Mouse (Mus musculus) heart, embryonic 11.5 days (tissue): ENCODE data around the gene Cdhr4. TPM values are rescaled to one million over a fixed set of nuclear protein-coding genes. Genes with fewer than 3 reads are reported as not detected.

Source experiments
- ATAC-seq: fragments of 200-750 bp; cut with Nextera tagmentation; replicated peaks from 2 replicates; pipeline ENCODE4 v1.8.0; 2017; ENCODE audit warnings: moderate library complexity; ENCODE audit not compliant: insufficient number of reproducible peaks, low FRiP score, low TSS enrichment
- H3K27ac ChIP-seq: fragments of 300-500 bp; sonication (generic); 2 replicates; pipeline ENCODE4 v1.5.1; 2014; ENCODE audit warnings: mild to moderate bottlenecking, low read depth, low read length
- H3K27me3 ChIP-seq: fragments of 300-500 bp; sonication (generic); 2 replicates; pipeline ENCODE4 v1.6.1; 2014; ENCODE audit warnings: mild to moderate bottlenecking, low read length, mixed read lengths; ENCODE audit not compliant: control insufficient read depth, insufficient read depth
- H3K36me3 ChIP-seq: fragments of 300-500 bp; sonication (generic); 2 replicates; pipeline ENCODE4 v1.6.1; 2014; ENCODE audit warnings: mild to moderate bottlenecking, low read length, moderate library complexity, mixed read lengths; ENCODE audit not compliant: control insufficient read depth, insufficient read depth
- H3K4me1 ChIP-seq: fragments of 300-500 bp; sonication (generic); 2 replicates; pipeline ENCODE4 v1.6.1; 2014; ENCODE audit warnings: low read length; ENCODE audit not compliant: control insufficient read depth, insufficient read depth
- H3K4me2 ChIP-seq: fragments of 300-500 bp; sonication (generic); 2 replicates; pipeline ENCODE4 v1.6.1; 2014; ENCODE audit warnings: mild to moderate bottlenecking, moderate library complexity
- H3K4me3 ChIP-seq: fragments of 300-500 bp; sonication (generic); 2 replicates; pipeline ENCODE4 v1.5.1; 2014; ENCODE audit warnings: low read depth, low read length
- H3K9ac ChIP-seq: fragments of 300-500 bp; sonication (generic); 2 replicates; pipeline ENCODE4 v1.6.1; 2014; ENCODE audit warnings: mild to moderate bottlenecking, low read depth, low read length, moderate library complexity
- H3K9me3 ChIP-seq: fragments of 300-500 bp; sonication (generic); replicated peaks from 2 replicates; pipeline ENCODE4 v1.6.1; 2016; ENCODE audit warnings: low read length; ENCODE audit not compliant: control insufficient read depth
- WGBS: fragments of 180-500 bp; shearing (Covaris S2); extraction: QIAGEN DNeasy Blood & Tissue Kit; methylation state at CpG from one replicate; pipeline ENCODE4 v1.1.7; 2014; ENCODE audit not compliant: insufficient replicate concordance; 5-methylcytosine and 5-hydroxymethylcytosine counted together
- polyA plus RNA-seq: library from polyadenylated mRNA; unstranded; fragments of >200 nt; fragmentation: Nextera tagmentation; extraction: Ambion mirVana; gene quantifications from 2 replicates; pipeline ENCODE4 v1.2.1, GENCODE M21; 2014

Gene Cdhr4
- polyA plus RNA-seq, 1 experiment from 2014 or later = 7.0 TPM

DNA sequence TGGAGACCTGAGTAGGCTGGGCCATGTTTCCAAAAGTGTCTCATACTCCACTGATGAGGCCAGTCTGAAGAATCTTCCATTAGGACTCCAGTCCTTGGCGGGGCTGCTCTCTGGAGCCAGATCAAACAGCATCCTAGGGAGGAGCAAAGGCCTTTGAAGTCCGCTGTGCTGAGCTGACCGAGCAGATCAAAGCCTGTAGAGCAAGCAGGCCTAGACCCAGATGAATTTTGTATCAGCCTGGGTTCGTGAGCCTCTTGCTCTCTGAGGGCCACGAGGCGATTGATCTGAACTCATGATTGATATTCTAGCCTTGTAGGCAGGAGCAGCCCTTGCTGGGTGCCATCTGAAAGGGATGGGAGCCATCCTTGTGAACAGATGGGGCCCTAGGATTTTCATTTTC, 32.4 kb upstream of the Cdhr4 start:
- Histone ChIP-seq H3K9ac (no peak overlapping the region), H3K36me3 (peaks cover 26% of the 10 kb centered on the region; the same call in 1 of the 2 replicates), H3K9me3 (no peaks in the 10 kb centered on the region), H3K4me3 (no peak overlapping the region), H3K27ac (no peak overlapping the region), H3K4me1 (peaks cover 13% of the 10 kb centered on the region; the same call in 1 of the 2 replicates), H3K4me2 (no peak overlapping the region), H3K27me3 (no peaks in the 10 kb centered on the region)
- no peak for ATAC-seq
- WGBS = 62% methylated on average over 6 of the region's 6 CpGs

DNA sequence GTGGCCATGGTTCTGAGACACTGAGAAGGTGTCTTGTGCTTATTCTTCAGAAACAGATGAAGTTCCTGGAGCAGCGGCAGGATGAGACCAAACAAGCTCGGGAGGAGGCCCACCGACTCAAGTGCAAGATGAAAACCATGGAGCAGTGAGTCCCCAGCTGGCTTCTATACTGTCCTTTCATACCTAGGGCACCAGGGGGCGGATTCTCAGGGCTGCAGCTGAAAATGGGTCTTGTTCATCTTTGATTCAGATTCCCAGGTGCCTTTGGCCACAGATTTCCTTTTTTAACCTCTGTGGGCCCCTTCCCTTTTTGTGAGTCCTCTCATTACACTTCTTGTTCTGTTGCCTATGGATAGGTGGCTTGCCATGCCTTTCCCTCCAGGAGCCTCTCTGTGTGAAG, 31.4 kb upstream of the Cdhr4 start:
- Histone ChIP-seq H3K4me1 (peaks cover 9% of the 10 kb centered on the region; the same call in 1 of the 2 replicates), H3K36me3 (peaks cover 26% of the 10 kb centered on the region; the same call in 1 of the 2 replicates), H3K9me3 (no peaks in the 10 kb centered on the region), H3K4me2 (no peak overlapping the region), H3K4me3 (no peak overlapping the region), H3K9ac (no peak overlapping the region), H3K27ac (no peak overlapping the region), H3K27me3 (no peaks in the 10 kb centered on the region)
- WGBS = 79% methylated on average over 4 of the region's 4 CpGs
- ATAC-seq = no peak

DNA sequence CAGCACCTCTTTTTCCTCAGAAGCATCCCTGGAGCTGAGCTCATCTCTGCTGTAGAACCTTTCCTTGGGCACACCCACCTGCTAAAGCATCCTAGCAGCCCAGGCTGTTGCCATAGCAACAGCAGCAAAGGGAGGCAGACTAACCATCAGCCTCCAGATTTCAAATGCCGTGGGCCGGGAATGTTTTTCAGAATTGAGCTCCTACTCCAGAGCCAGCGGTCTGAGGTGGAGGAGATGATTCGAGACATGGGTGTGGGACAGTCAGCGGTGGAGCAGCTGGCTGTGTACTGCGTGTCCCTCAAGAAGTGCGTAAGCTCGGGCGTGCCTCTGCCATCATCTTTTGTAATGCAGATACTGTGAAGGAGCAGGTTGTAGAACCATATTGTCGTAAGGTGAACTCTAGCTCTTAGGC, 30.9 kb upstream of the Cdhr4 start:
- H3K4me3 ChIP-seq = no peak overlapping the region
- no peak overlapping the region for H3K27ac ChIP-seq
- 88% methylated on average over 10 of the region's 10 CpGs for WGBS
- H3K4me2 ChIP-seq = no peak overlapping the region
- H3K27me3 ChIP-seq = no peaks in the 10 kb centered on the region
- no peak for ATAC-seq
- H3K4me1 ChIP-seq = peaks cover 8% of the 10 kb centered on the region; the same call in 1 of the 2 replicates
- H3K36me3 ChIP-seq = peaks cover 26% of the 10 kb centered on the region; the same call in 1 of the 2 replicates
- no peaks in the 10 kb centered on the region for H3K9me3 ChIP-seq
- no peak overlapping the region for H3K9ac ChIP-seq

DNA sequence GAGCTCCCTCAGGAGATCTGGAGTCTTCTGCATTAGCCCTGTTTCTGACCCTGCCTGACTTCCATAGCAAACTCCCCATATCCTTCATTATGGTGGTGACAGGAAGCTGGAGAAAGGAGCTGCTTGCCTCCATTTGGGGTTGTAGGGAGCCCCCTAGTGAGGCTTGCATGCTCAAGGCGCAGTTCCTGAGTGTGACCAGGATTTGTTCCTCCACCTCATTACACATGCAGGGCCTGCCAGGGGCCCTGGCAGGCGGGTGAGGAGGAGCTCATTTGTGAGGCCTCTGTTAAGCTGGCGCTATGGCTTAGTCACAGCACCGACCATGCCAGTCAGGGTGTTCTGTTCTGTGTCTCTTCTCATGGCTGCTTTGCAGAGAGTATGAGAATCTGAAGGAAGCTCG, 30.4 kb upstream of the Cdhr4 start:
- Histone ChIP-seq H3K27me3 (no peaks in the 10 kb centered on the region), H3K4me1 (peaks cover 8% of the 10 kb centered on the region; the same call in 1 of the 2 replicates), H3K27ac (no peak overlapping the region), H3K4me3 (no peak overlapping the region), H3K36me3 (peaks cover 26% of the 10 kb centered on the region; the same call in 1 of the 2 replicates), H3K9ac (no peak overlapping the region), H3K9me3 (no peaks in the 10 kb centered on the region), H3K4me2 (no peak overlapping the region)
- ATAC-seq = no peak
- 60% methylated on average over 5 of the region's 5 CpGs for WGBS

DNA sequence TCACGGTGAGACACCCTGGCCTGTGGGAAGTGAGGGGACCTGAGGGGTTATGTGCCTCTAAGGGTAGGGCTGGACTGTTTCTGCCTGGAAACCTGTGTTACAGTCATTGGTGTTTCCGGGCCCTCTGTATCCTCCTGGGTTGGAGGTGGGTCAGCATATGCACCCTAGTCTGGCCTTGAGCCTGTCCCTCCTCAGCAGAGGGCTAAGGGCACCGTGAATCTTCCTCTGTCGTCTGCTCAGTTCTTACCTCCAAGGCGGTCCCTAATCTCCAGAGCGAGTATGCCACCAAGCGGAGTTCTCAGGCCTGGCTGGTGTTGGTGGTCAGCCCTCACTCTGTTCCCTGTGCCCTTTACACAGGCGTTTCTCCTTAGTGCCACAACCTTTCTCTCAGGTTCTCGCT, 29.4 kb upstream of the Cdhr4 start:
- Histone ChIP-seq H3K4me2 (no peak overlapping the region), H3K27me3 (no peaks in the 10 kb centered on the region), H3K9ac (no peak overlapping the region), H3K27ac (no peak overlapping the region), H3K9me3 (no peaks in the 10 kb centered on the region), H3K36me3 (peaks cover 21% of the 10 kb centered on the region; the same call in 1 of the 2 replicates), H3K4me1 (peaks cover 8% of the 10 kb centered on the region; the same call in 1 of the 2 replicates), H3K4me3 (no peak overlapping the region)
- WGBS = 89% methylated on average over 9 of the region's 9 CpGs
- ATAC-seq = no peak

DNA sequence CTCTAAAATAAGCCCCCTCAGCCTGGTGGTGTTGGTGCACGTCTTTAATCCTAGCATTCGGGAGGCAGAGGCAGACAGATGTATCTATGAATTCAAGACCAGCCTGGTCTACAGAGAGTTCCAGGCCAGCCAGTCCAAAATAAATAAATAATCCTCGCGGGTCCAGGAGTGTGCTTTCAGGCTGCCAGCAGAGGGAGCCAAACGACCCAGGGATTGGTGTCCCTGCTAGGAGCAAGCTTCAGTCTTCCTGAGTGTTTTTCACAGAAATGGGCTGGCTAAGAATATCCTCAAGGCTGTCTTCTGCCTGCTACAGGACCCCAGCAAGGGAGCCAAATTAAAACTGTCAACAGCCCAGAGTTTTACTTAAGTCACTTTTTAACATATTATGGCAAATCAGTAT, 28.6 kb upstream of the Cdhr4 start:
- Histone ChIP-seq H3K9me3 (no peaks in the 10 kb centered on the region), H3K9ac (0 out of 2 replicates have a peak overlapping the region, but pooled peaks have one; percentile 28), H3K4me1 (peaks cover 8% of the 10 kb centered on the region; the same call in 1 of the 2 replicates), H3K27ac (peak overlapping the region; percentile 62; the same call in 1 of the 2 replicates), H3K27me3 (no peaks in the 10 kb centered on the region), H3K4me3 (no peak overlapping the region), H3K4me2 (no peak overlapping the region), H3K36me3 (peaks cover 22% of the 10 kb centered on the region)
- WGBS = 19% methylated on average over 5 of the region's 5 CpGs
- ATAC-seq = peak; percentile 64

DNA sequence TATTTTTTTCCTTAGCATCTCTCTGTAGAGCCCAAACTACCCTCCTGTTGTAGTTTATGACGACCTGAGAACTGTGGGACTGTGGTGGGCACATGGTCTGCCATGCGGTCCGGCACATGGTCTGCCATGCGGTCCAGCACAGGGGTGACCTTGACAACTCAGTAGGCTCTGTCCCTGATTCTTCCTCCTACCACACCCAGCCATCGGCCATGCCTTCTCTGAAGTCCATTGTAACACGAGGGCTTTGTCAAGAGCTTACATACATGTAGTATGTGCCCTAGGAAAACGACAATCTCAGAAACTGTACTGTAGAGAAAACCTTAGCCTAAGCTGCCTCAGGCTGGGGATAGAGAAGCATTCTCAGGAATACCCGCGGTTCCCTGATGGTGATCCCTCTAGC, 27.6 kb upstream of the Cdhr4 start:
- H3K9ac ChIP-seq = no peak overlapping the region
- H3K4me3 ChIP-seq = no peak overlapping the region
- peaks cover 19% of the 10 kb centered on the region for H3K36me3 ChIP-seq
- ATAC-seq = no peak
- no peak overlapping the region for H3K4me2 ChIP-seq
- H3K4me1 ChIP-seq = peaks cover 8% of the 10 kb centered on the region; the same call in 1 of the 2 replicates
- H3K27ac ChIP-seq = peak overlapping the region; percentile 62; the same call in 1 of the 2 replicates
- WGBS = 87% methylated on average over 9 of the region's 9 CpGs
- no peaks in the 10 kb centered on the region for H3K27me3 ChIP-seq
- H3K9me3 ChIP-seq = no peaks in the 10 kb centered on the region

DNA sequence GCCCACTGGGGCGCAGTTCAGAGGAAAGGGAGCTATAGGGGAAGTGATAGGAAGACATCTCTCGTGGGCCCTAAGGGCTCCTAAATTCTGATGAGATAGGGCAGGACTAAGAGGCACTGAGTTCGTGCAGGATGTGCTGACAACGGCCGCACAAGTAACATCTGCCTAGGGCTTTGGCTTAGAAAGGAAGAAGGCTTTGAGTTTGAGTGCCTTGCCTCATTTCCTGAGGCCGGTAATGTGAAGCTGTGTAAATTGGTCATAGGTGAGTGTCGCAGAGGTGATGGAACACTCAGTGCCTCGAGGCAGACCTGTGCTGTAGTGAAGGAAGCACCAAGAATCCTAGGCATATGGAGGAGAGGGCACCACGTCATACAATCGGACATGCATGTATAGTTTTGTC, 25.6 kb upstream of the Cdhr4 start:
- no peak overlapping the region for H3K27ac ChIP-seq
- H3K4me2 ChIP-seq = no peak overlapping the region
- H3K9me3 ChIP-seq = no peaks in the 10 kb centered on the region
- H3K4me3 ChIP-seq = no peak overlapping the region
- peaks cover 15% of the 10 kb centered on the region for H3K4me1 ChIP-seq
- peaks cover 13% of the 10 kb centered on the region for H3K36me3 ChIP-seq
- 84% methylated on average over 10 of the region's 10 CpGs for WGBS
- ATAC-seq = no peak
- no peak overlapping the region for H3K9ac ChIP-seq
- no peaks in the 10 kb centered on the region for H3K27me3 ChIP-seq

DNA sequence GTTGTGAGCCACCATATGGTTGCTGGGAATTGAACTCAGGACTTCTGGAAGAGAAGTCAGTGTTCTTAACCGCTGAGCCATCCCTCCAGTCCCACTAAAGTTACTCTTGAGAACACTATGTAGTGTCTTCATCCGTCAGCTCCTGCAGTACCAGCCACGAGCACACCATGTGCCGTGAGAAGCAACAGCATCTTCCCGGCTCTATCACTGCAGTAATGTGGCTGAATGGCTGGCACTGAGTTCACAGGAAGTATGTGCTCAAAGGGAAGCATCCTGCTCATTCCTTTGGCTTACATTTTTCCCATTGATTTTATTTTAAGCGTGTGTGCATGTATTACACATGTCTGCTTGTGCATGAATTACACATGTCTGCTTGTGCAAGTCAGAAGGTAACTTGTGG, 24.9 kb upstream of the Cdhr4 start:
- Histone ChIP-seq H3K27ac (no peak overlapping the region), H3K4me2 (no peak overlapping the region), H3K4me1 (peaks cover 21% of the 10 kb centered on the region), H3K36me3 (peaks cover 9% of the 10 kb centered on the region), H3K9me3 (no peaks in the 10 kb centered on the region), H3K9ac (no peak overlapping the region), H3K4me3 (no peak overlapping the region), H3K27me3 (no peaks in the 10 kb centered on the region)
- no peak for ATAC-seq
- 83% methylated on average over 6 of the region's 6 CpGs for WGBS
